Mouse (Mus musculus): ENCODE measurements at regions not wholly inside any gene's neighbourhood (a gene's known extent, or its start where the extent isn't known, plus 50 kb on each side); places are given as distances from the start of the nearest gene placed in this dataset.

GRCm38 (mm10) chr13:101153760-101154159 is 320.5 kb upstream of the Slc30a5 start:
- TF ChIP-seq CTCF (IDR thresholded peaks at IDR 0.05; ENCODE audit: low read depth, low read length): no peak
- no peak for TF ChIP-seq POLR2A (IDR thresholded peaks at IDR 0.05; ENCODE audit: borderline replicate concordance, low read depth, low read length)

Measured in bone marrow macrophage, adult 2 months (primary cell).